Mouse (Mus musculus) cortical plate, adult 2 months (tissue): ENCODE results near the gene Gm16503. TPM values are rescaled to one million over a fixed set of nuclear protein-coding genes. Genes with fewer than 3 reads are reported as not detected.
"Not testable (repeated sequence)": the region's sequence is repeated elsewhere in the genome, so short reads cannot be mapped to it uniquely, and the experiment has no call there.

Experiments
- H3K27ac ChIP-seq: fragments of 200-500 bp; 2 replicates; pipeline ENCODE4 v1.5.1; 2012; ENCODE audit warnings: low read length, control low read depth, inconsistent platforms; ENCODE audit not compliant: insufficient read depth
- H3K4me1 ChIP-seq: fragments of 200-500 bp; 2 replicates; pipeline ENCODE4 v1.6.1; 2011; ENCODE audit warnings: low read length; ENCODE audit not compliant: control insufficient read depth, insufficient read depth
- H3K4me3 ChIP-seq: fragments of 200-500 bp; 2 replicates; pipeline ENCODE4 v1.5.1; 2011; ENCODE audit warnings: mild to moderate bottlenecking, low read length, control low read depth; ENCODE audit not compliant: insufficient read depth
- CTCF ChIP-seq: fragments of 200-500 bp; IDR thresholded peaks from 2 replicates; pipeline ENCODE4 v1.5.1; 2011; ENCODE audit warnings: mild to moderate bottlenecking, control low read depth, low read length; ENCODE audit not compliant: insufficient read depth; ENCODE audit errors: extremely low read depth
- POLR2A ChIP-seq: fragments of 200-500 bp; IDR thresholded peaks from 2 replicates; pipeline ENCODE4 v1.6.1; 2011; ENCODE audit warnings: mild to moderate bottlenecking, low read length, control low read depth; ENCODE audit not compliant: insufficient read depth; ENCODE audit errors: extremely low read depth
- polyA plus RNA-seq: library from polyadenylated mRNA; depleted of rRNA; stranded (reverse); fragments of >200 nt; gene quantifications from 2 replicates; pipeline ENCODE4 v1.2.3, GENCODE M21; 2012; rRNA removed

The Gm16503 gene
- polyA plus RNA-seq, 1 experiment, result 0.33 TPM

- H3K4me1 ChIP-seq, H3K27ac ChIP-seq, H3K4me3 ChIP-seq: not testable (repeated sequence)
Observed at GRCm38 (mm10) chr4:147558011-147558410, 18.0 kb downstream of the Gm16503 start.

- H3K4me1 ChIP-seq, H3K4me3 ChIP-seq, H3K27ac ChIP-seq: not testable (repeated sequence)
Observed at GRCm38 (mm10) chr4:147559096-147559495, 19.1 kb downstream of the Gm16503 start.

GRCm38 (mm10) chr4:147565426-147566220 is 25.6 kb downstream of the Gm16503 start:
- TF ChIP-seq CTCF, result no peak
- TF ChIP-seq POLR2A, result no peak
- H3K4me1 ChIP-seq, result no peaks in the 10 kb centered on the region
- H3K4me3 ChIP-seq, result no peak overlapping the region
- no peak overlapping the region for H3K27ac ChIP-seq

GRCm38 (mm10) chr4:147571156-147571555 is 31.1 kb downstream of the Gm16503 start:
- H3K4me3 ChIP-seq, H3K27ac ChIP-seq, H3K4me1 ChIP-seq: not testable (repeated sequence)

- not testable (repeated sequence) for H3K4me3 ChIP-seq, H3K4me1 ChIP-seq
Observed at GRCm38 (mm10) chr4:147579371-147579770, 39.4 kb downstream of the Gm16503 start.

DNA sequence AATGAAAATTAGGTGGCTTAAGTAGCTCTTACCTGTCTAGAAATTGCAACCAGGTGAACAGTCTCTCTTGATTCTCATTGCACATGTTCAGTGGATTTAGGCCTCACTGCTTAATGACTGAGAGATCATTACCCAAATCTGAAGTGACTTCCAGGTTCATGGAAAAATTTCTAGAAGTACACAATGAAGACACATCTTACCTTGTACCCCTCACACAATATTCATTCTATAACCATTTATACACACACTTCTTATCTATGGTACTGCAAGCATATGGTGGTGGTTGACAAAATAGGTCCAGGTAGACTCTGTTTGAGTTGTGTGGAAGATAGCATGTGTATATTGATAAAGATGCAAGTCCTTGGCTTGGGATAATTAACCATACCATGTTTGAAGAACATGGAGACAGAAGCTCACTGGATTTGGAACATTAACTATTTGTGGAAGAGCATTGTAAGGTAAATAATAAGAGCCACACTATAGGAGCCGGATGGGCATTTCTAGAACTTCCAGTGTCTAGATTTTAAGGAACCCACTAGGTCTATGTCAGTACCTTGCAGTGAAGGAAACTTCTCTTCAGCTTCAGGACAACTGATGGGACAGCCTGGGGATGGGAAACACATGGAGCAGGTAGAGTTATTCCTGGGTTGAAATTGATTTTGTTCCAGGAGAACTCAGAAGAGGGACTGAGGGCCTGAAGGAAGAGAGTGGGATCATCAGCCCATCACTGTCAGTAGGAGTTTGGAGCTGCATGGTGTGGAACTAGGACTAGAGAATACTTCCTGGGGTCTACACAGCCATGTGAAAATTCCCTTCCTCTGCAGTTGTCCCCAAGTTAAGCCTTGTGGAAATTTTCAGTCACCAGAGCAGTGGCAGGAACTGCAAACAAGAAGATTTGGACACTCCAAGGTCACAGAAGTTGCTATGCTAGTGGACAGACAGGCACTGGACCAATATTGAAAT is 46.8 kb downstream of the Gm16503 start:
- H3K4me1 ChIP-seq, result no peaks in the 10 kb centered on the region
- TF ChIP-seq CTCF, result no peak
- TF ChIP-seq POLR2A, result no peak
- H3K4me3 ChIP-seq, result no peak overlapping the region
- H3K27ac ChIP-seq, result no peak overlapping the region

More at GRCm38 (mm10) chr4:147579371-147579770, 39.4 kb downstream of the Gm16503 start:
- not testable (repeated sequence) for H3K27ac ChIP-seq

Other genes with a start within 250 kb of the Gm16503 start
- gene Zfp988, start 234.5 kb upstream of the Gm16503 start, polyA plus RNA-seq, result 0.15 and 0.25 TPM in 2 replicates
- gene Zfp978, start 178.9 kb upstream of the Gm16503 start, polyA plus RNA-seq, result not detected in 2 replicates
- gene Zfp982, start 47.8 kb upstream of the Gm16503 start, polyA plus RNA-seq, result 1.4 and 1.8 TPM in 2 replicates
- 0.04 TPM in 1 of 2 replicates, not detected in the other for gene Zfp985, start 13.1 kb downstream of the Gm16503 start, polyA plus RNA-seq
- 0.30 and 0.40 TPM in 2 replicates for gene Zfp979, start 102.3 kb downstream of the Gm16503 start, polyA plus RNA-seq
- not detected in 2 replicates for gene Zfp534, start 162.3 kb downstream of the Gm16503 start, polyA plus RNA-seq